Mouse (Mus musculus): ENCODE measurements around the gene Rtkn2. TPM values are rescaled to one million over a fixed set of nuclear protein-coding genes. Genes with fewer than 3 reads are reported as not detected.
"Not testable (repeated sequence)": the region's sequence is repeated elsewhere in the genome, so short reads cannot be mapped to it uniquely, and the experiment has no call there.

Rtkn2 gene
- polyA plus RNA-seq, 1 experiment from 2014 or later, result 3.3 TPM

DNA sequence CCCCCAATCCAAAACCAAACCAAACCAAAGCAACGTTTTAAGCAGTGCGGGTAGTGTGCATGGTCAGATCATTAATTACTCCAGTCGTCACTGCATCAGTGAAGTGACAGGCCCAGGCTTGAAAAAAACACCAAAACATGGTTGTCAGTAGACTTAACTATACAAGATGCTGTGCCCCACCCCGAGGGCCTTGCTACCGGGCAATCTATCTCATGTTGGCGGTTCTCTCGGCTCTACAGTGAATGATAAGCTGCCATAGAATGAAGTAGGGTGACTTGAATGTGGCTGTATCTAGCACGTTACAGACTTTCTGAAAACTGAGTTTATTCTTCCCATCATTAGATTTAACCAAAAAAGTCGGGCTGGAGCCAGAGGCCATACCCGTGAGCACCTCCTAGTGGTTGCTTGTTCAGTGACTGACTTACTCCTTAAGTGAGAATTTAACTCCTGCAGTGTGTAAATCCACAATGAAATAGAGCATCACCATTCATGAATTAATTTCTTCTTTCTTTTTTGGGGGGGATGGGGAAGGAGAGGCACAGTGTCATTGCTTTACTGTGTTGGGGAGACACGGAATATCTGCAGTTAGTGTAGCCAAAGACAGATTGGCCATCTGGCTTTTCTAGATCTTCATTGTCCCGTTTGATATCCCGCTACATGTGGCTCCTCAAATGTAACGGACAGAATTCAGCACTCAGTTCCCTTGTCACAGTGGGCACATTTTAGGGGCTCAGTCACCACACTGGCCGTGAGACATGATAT is 110.2 kb downstream of the Rtkn2 start:
- no peaks in the 10 kb centered on the region for H3K27me3 ChIP-seq
- no peak for ATAC-seq (ENCODE audit: low read depth)
- H3K4me2 ChIP-seq, result no peak overlapping the region
- H3K4me3 ChIP-seq, result no peak overlapping the region
- 68% methylated on average over 15 of the region's 15 CpGs for WGBS
- H3K4me1 ChIP-seq (replicated peaks), result no peaks in the 10 kb centered on the region
- H3K36me3 ChIP-seq, result peaks cover 4% of the 10 kb centered on the region
- H3K9ac ChIP-seq, result no peak overlapping the region
- no peak overlapping the region for H3K27ac ChIP-seq (replicated peaks)
- no peaks in the 10 kb centered on the region for H3K9me3 ChIP-seq

DNA sequence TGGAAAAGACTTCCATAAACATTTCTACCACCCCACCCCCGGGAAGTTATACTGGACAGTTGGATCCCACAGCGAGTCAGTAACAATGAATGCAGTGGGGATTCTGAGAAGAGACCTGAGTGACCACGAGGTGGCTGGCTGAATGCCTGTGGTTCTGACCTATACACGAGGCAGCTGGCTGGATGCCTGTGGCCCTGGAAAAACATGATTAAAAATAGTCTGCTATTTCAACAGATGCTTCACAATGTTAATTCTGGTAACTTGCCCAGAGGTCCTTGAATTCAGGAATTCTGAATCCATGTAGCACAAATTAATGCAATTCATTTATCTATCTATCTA is 110.8 kb downstream of the Rtkn2 start:
- H3K4me3 ChIP-seq, result no peak overlapping the region
- no peaks in the 10 kb centered on the region for H3K27me3 ChIP-seq
- 84% methylated on average over 4 of the region's 4 CpGs for WGBS
- H3K4me2 ChIP-seq, result no peak overlapping the region
- peaks cover 9% of the 10 kb centered on the region for H3K36me3 ChIP-seq
- no peak for ATAC-seq (ENCODE audit: low read depth)
- no peak overlapping the region for H3K9ac ChIP-seq
- H3K4me1 ChIP-seq (replicated peaks), result no peaks in the 10 kb centered on the region
- no peaks in the 10 kb centered on the region for H3K9me3 ChIP-seq
- H3K27ac ChIP-seq (replicated peaks), result no peak overlapping the region

DNA sequence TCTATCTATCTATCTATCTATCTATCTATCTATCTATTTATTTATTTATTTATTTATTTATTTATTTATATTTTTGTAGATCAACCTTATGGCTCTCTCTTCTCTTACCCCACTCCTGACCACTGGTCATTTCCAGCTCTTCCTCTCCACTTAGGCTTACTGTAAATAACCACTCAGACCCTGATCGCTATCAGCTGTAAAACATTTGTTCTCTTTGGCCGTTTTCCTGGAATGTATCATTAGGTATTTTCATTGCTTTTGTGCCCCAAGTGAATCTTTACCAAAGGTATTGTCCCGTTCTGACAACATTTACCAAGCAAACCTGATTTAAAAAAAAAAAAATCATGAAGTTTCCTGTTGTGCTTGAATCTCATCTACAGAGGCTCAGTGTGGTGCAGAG is 111.2 kb downstream of the Rtkn2 start:
- Histone ChIP-seq H3K36me3 (peaks cover 11% of the 10 kb centered on the region), H3K27ac (replicated peaks) (no peak overlapping the region)
- 76% methylated on average over 3 of the region's 3 CpGs for WGBS

DNA sequence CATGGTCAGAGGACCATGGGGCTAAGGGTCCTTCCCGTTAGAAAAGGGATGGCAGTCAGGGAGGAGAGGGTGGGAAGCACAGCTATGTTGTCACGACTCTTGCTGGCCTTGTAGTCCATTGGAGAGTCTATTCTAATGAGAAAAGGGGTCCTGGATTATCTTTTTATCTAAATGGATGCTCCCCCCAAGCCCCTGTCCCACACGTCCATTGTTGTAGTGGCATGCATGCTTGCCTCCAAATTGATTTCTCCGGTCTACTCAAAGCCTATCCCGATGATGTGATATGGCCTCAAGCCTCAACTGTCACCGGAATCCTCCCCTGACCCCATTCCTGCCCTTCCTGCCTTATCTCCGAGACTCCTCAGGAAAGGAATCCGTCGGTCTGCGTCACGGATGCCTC is 111.6 kb downstream of the Rtkn2 start:
- H3K27ac ChIP-seq (replicated peaks), result no peak overlapping the region
- 88% methylated on average over 11 of the region's 11 CpGs for WGBS
- H3K36me3 ChIP-seq, result peaks cover 14% of the 10 kb centered on the region
- ATAC-seq (ENCODE audit: low read depth), result no peak
- no peaks in the 10 kb centered on the region for H3K27me3 ChIP-seq
- H3K9me3 ChIP-seq, result no peaks in the 10 kb centered on the region
- H3K9ac ChIP-seq, result no peak overlapping the region
- no peak overlapping the region for H3K4me2 ChIP-seq
- H3K4me3 ChIP-seq, result no peak overlapping the region
- H3K4me1 ChIP-seq (replicated peaks), result no peaks in the 10 kb centered on the region

More for the DNA sequence above, 111.2 kb downstream of the Rtkn2 start:
- Histone ChIP-seq H3K4me2 (no peak overlapping the region), H3K27me3 (no peaks in the 10 kb centered on the region), H3K4me3 (no peak overlapping the region), H3K9ac (no peak overlapping the region), H3K4me1 (replicated peaks) (no peaks in the 10 kb centered on the region), H3K9me3 (no peaks in the 10 kb centered on the region)
- no peak for ATAC-seq (ENCODE audit: low read depth)

DNA sequence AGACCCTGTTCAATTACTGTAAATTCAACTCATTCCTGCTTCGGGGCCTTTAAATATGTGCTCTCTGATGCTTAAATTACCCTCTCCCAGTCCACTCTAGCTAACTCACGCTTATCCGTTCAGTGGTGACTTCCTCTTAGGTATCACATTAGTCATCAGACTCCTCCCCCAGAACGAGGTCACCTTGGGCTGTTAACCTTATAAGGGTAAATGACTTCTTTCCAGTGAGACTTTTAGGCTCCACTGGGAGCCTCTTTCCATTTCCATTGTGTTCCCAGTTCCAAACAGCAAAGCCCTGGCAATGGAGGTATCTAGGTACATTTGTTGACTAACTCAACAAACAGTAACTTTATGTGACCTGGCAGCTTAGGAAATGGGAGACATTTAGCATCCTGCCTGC is 112.5 kb downstream of the Rtkn2 start:
- H3K27ac ChIP-seq (replicated peaks), result no peak overlapping the region
- no peak overlapping the region for H3K9ac ChIP-seq
- no peak overlapping the region for H3K4me2 ChIP-seq
- no peaks in the 10 kb centered on the region for H3K27me3 ChIP-seq
- ATAC-seq (ENCODE audit: low read depth), result no peak
- 88% methylated on average over 4 of the region's 4 CpGs for WGBS
- no peak overlapping the region for H3K4me3 ChIP-seq
- no peaks in the 10 kb centered on the region for H3K4me1 ChIP-seq (replicated peaks)
- H3K9me3 ChIP-seq, result no peaks in the 10 kb centered on the region
- H3K36me3 ChIP-seq, result peaks cover 23% of the 10 kb centered on the region

DNA sequence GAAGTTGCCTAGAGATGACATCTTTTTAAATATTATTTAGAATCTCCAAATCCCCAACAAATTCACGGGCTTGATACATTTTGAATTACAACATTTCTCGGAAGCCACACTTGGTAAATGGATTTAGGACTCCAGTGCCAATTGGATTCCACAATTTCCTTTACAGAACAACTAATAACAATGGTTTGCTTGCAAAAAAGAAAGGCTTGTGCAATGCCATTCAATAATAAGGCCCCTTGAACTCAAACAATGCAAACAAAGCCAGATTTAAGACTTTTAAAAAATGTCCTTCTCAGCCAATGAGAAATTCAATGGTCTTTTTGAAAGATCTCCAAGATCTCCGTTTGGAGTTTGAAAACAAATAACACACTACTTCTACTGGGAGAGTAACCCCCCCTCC is 114.1 kb downstream of the Rtkn2 start:
- no peak for ATAC-seq (ENCODE audit: low read depth)
- Histone ChIP-seq H3K27me3 (no peaks in the 10 kb centered on the region), H3K36me3 (peaks cover 39% of the 10 kb centered on the region), H3K4me1 (replicated peaks) (no peaks in the 10 kb centered on the region), H3K27ac (replicated peaks) (no peak overlapping the region), H3K9me3 (no peaks in the 10 kb centered on the region), H3K4me2 (no peak overlapping the region), H3K9ac (no peak overlapping the region), H3K4me3 (no peak overlapping the region)
- 79% methylated on average over 3 of the region's 3 CpGs for WGBS

DNA sequence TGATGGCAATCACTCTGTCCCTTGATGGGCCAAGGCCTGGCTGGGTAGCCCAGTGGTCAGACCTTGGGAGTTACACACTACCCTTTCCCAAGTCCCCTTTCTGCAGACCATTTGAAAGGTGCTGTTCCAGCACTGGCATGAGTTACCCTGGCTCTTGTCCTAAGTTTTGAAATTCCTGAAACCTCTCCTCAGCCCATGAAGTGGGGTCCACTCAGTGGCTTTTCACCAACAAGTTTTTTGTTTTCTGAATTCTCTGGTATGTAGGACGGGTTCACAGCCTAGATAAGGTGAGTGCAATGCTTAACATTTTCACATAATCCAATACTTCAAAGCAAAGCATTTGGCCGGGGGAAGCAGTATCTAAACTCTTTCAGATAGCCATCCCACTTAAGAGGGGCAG is 115.8 kb downstream of the Rtkn2 start:
- Histone ChIP-seq H3K27ac (replicated peaks) (no peak overlapping the region), H3K4me2 (no peak overlapping the region), H3K4me3 (no peak overlapping the region), H3K4me1 (replicated peaks) (no peaks in the 10 kb centered on the region), H3K27me3 (no peaks in the 10 kb centered on the region), H3K36me3 (peaks cover 42% of the 10 kb centered on the region), H3K9ac (no peak overlapping the region), H3K9me3 (no peaks in the 10 kb centered on the region)
- 91% methylated on average over 2 of the region's 2 CpGs for WGBS
- ATAC-seq (ENCODE audit: low read depth), result no peak

DNA sequence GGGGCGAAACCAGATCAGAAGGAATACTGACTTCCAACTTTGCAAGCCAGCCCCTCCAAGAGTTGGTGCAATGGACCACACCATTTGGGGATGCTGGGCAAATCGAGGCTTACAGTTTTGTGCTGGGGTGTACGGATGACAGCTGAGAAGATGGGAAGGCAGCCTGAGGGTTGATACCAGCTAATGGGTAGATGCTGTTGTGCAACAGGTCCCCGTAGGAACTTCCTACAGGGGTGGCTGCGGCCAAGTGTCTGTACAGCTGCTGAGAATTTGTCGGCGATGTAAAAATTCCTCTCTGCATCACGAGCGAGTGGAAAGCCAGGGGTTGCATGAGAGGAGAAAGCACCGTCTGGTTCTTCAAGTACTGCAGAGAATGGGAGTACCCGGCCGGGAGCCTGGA is 117.0 kb downstream of the Rtkn2 start:
- H3K27ac ChIP-seq (replicated peaks), result no peak overlapping the region

DNA sequence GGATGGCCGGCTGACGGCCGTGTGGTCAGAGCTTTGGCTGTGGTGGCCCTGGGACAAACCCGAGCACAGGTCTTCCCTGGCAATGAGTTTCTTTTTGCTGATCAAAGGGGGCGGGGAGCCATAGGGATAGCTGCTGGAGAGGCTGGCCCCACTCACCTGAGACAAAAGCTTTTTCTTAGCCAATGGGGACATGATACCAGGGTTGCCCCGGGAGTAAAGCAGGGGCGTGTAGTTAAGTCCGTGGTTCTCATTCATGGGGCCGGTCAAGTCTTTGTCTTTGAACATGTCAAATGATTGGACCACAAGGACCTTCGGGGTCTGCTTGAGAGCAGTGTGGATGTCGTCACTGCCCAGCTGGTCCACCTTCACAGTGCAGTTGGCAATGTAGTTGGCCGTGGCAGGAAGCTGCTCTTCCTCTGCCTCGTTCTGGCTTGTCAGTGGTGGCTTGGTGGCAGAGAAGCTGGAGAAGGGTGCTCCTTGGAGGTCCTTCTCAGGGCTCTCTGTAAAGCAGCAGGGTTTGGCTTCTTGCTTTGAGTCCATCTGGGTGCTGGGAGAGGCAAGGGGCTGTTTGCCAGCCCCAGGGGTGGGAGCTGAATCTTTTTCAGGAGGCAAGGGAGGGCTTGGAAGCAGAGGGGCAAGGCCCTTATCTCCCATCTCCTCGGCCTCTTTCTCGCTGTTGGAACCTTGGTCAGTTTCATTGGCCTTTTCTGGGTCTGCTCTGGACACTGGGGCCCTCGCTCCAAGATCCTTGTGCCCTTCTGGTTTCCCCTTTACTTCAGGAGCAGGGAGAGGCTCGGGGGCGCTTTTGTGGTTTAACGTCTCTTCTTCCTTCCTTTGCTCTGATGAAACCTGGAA is 118.7 kb downstream of the Rtkn2 start:
- ATAC-seq (ENCODE audit: low read depth), result no peak
- 91% methylated on average over 19 of the region's 19 CpGs for WGBS
- Histone ChIP-seq H3K36me3 (peaks cover 59% of the 10 kb centered on the region), H3K27ac (replicated peaks) (no peak overlapping the region), H3K9me3 (no peaks in the 10 kb centered on the region), H3K4me1 (replicated peaks) (no peaks in the 10 kb centered on the region), H3K4me2 (no peak overlapping the region), H3K27me3 (no peaks in the 10 kb centered on the region), H3K9ac (no peak overlapping the region), H3K4me3 (no peak overlapping the region)

More for the DNA sequence above, 117.0 kb downstream of the Rtkn2 start:
- WGBS, result 95% methylated on average over 12 of the region's 12 CpGs
- ATAC-seq (ENCODE audit: low read depth), result no peak
- Histone ChIP-seq H3K27me3 (no peaks in the 10 kb centered on the region), H3K9ac (no peak overlapping the region), H3K9me3 (no peaks in the 10 kb centered on the region), H3K4me1 (replicated peaks) (no peaks in the 10 kb centered on the region), H3K4me2 (no peak overlapping the region), H3K36me3 (peaks cover 54% of the 10 kb centered on the region), H3K4me3 (no peak overlapping the region)

DNA sequence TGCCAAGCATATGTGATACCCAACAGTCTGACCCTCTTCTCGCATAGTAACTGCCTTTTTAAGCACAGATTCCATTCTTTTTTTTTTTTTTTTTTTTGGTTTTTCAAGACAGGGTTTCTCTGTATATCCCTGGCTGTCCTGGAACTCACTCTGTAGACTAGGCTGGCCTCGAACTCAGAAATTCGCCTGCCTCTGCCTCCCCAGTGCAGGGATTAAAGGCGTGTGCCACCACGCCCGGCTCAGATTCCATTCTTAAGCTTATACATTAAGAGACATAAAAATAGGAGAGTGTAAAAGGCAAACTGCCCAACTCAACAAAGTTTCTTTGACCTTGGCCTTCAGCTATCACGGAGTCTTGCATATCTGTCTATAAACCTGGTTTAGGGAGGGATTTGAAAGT is 120.4 kb downstream of the Rtkn2 start:
- not testable (repeated sequence) for H3K9me3 ChIP-seq; ATAC-seq (ENCODE audit: low read depth)
- WGBS, result 93% methylated on average over 7 of the region's 7 CpGs

DNA sequence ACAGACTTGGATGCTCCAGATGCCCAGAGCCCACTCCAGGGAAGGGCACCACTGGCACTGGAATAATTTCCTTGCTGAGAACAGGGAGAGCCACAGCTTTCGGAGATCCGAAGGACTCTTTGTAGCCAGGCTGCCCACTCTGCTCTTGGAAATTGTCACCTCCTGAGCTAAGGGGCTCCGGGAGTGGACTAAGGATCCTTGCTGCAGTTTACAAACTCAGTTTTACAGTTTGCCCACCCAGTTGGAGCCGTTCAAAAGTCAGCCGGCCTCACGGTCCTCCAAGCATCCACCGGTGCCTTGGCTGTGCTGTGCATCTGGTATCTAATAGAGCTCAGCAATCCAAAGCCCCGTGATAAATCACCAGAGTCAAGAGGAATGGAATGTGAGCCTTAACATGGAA is 121.1 kb downstream of the Rtkn2 start:
- peaks cover 19% of the 10 kb centered on the region for H3K4me1 ChIP-seq (replicated peaks)
- H3K9me3 ChIP-seq, result no peaks in the 10 kb centered on the region
- no peak overlapping the region for H3K9ac ChIP-seq
- no peak for ATAC-seq (ENCODE audit: low read depth)
- 85% methylated on average over 8 of the region's 8 CpGs for WGBS
- H3K36me3 ChIP-seq, result peaks cover 48% of the 10 kb centered on the region
- H3K27ac ChIP-seq (replicated peaks), result no peak overlapping the region
- H3K27me3 ChIP-seq, result no peaks in the 10 kb centered on the region
- no peak overlapping the region for H3K4me2 ChIP-seq
- no peak overlapping the region for H3K4me3 ChIP-seq

More for the DNA sequence above, 120.4 kb downstream of the Rtkn2 start:
- not testable (repeated sequence) for H3K4me2 ChIP-seq; H3K9ac ChIP-seq; H3K4me3 ChIP-seq; H3K27me3 ChIP-seq; H3K27ac ChIP-seq (replicated peaks)
- peaks cover 54% of the 10 kb centered on the region for H3K36me3 ChIP-seq
- peaks cover 12% of the 10 kb centered on the region for H3K4me1 ChIP-seq (replicated peaks)

DNA sequence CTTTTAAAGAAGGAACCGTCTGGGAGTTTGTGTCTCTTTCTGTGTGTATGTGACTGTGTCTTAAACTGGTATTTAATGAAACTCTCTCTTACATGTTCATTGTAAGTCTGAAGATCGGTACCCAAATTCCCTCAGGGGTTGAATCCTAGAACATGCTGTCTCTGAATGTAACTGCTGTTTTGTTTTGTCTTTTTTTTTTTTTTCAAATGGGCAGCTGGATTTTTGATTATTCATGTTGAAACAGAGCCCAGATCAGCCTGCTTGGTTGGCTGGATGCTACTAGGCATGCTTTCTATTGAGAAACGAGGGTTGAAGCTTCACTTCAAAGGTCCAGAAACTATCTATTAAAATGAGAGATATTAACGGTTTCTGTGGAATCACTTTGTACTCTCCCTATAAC is 121.9 kb downstream of the Rtkn2 start:
- Histone ChIP-seq H3K9ac (no peak overlapping the region), H3K36me3 (peaks cover 42% of the 10 kb centered on the region), H3K27me3 (no peaks in the 10 kb centered on the region), H3K4me3 (no peak overlapping the region), H3K9me3 (no peaks in the 10 kb centered on the region), H3K4me2 (no peak overlapping the region), H3K4me1 (replicated peaks) (peaks cover 26% of the 10 kb centered on the region), H3K27ac (replicated peaks) (no peak overlapping the region)
- WGBS, result 75% methylated on average over 4 of the region's 4 CpGs
- ATAC-seq (ENCODE audit: low read depth), result no peak

Measured in neural tube, embryonic 13.5 days (tissue).